Comparison of ENCODE assay signal across 34 mouse cellular contexts in the genomic region with DNA sequence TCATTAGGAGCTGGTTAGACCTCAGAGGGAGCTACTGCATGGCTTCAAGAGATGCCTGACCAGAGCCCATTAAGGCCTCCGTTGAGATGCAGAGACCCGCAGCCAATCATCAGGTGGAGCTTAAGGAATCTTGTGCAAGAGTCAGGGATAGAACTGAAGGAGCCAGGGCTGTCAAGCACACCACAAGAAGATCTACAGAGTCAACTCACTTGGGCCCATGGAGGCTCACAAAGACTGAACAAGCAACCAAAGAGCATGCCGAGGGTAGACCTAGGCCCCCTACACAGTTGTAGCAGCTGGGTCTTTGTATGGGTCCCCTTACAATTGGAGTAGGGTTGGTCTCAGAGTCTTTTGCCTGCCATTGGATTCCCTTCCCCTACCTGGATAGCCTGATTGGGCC. TPM values are rescaled to one million over a fixed set of nuclear protein-coding genes. Genes with fewer than 3 reads are reported as not detected.
"Had no signal": no experiment of that assay in that cellular context is flagged by ENCODE, and none has a peak within 500 bp of the region (broad histone marks: within the 10 kb centered on the region; RNA-seq: fewer than 3 reads in every experiment).

No protein-coding gene starts in this region.

- H3K27ac ChIP-seq: embryonic facial prominence, embryonic 10.5 days; embryonic facial prominence, embryonic 12.5 days; embryonic facial prominence, embryonic 13.5 days; embryonic facial prominence, embryonic 15.5 days; forebrain, embryonic 10.5 days; forebrain, embryonic 12.5 days; forebrain, embryonic 13.5 days; forebrain, embryonic 15.5 days; gastrocnemius, adult 2 months; heart, adult 2 months had no signal

- H3K4me3 ChIP-seq: embryonic facial prominence, embryonic 10.5 days; embryonic facial prominence, embryonic 12.5 days; embryonic facial prominence, embryonic 13.5 days; embryonic facial prominence, embryonic 15.5 days; erythroblast, embryonic 14.5 days; forebrain, embryonic 10.5 days; forebrain, embryonic 12.5 days; forebrain, embryonic 13.5 days; forebrain, embryonic 15.5 days; gastrocnemius, adult 2 months; heart, adult 2 months had no signal

- H3K9me3 ChIP-seq: embryonic facial prominence, embryonic 10.5 days; embryonic facial prominence, embryonic 12.5 days; embryonic facial prominence, embryonic 13.5 days; embryonic facial prominence, embryonic 15.5 days; forebrain, embryonic 12.5 days; forebrain, embryonic 13.5 days; forebrain, embryonic 15.5 days had no signal

- ATAC-seq: forebrain, embryonic 13.5 days; forebrain, embryonic 14.5 days; forebrain, embryonic 15.5 days; forebrain, embryonic 16.5 days; forebrain, postnatal 0 days had no signal

- H3K4me2 ChIP-seq: embryonic facial prominence, embryonic 12.5 days; embryonic facial prominence, embryonic 13.5 days; embryonic facial prominence, embryonic 15.5 days; forebrain, embryonic 12.5 days; forebrain, embryonic 13.5 days; forebrain, embryonic 15.5 days had no signal

- DNase-seq: cerebellum, adult 2 months; cerebellum, adult 8-10 months; cerebellum, adult 9-10 months; cerebellum, adult 9-11 months; cerebellum, postnatal 10 days; cerebellum, postnatal 14 days; cerebellum, postnatal 25 days; cerebellum, postnatal 36 days; embryo, embryonic 11 days; forebrain, postnatal 0 days; gastrocnemius, adult 2 months; gastrocnemius, postnatal 10 days; gastrocnemius, postnatal 14 days; gastrocnemius, postnatal 25 days; gastrocnemius, postnatal 36 days; heart, adult 18-20 months; heart, adult 2 months had no signal

- H3K27me3 ChIP-seq: embryonic facial prominence, embryonic 12.5 days; embryonic facial prominence, embryonic 13.5 days; embryonic facial prominence, embryonic 15.5 days; forebrain, embryonic 12.5 days; forebrain, embryonic 13.5 days; forebrain, embryonic 15.5 days had no signal

- H3K9ac ChIP-seq: embryonic facial prominence, embryonic 12.5 days; embryonic facial prominence, embryonic 13.5 days; embryonic facial prominence, embryonic 15.5 days; forebrain, embryonic 12.5 days; forebrain, embryonic 13.5 days; forebrain, embryonic 15.5 days; forebrain, postnatal 0 days had no signal

- H3K4me1 ChIP-seq: embryonic facial prominence, embryonic 10.5 days; embryonic facial prominence, embryonic 12.5 days; embryonic facial prominence, embryonic 13.5 days; embryonic facial prominence, embryonic 15.5 days; forebrain, embryonic 10.5 days; forebrain, embryonic 12.5 days; forebrain, embryonic 13.5 days; forebrain, embryonic 15.5 days had no signal

- H3K36me3 ChIP-seq: embryonic facial prominence, embryonic 10.5 days; embryonic facial prominence, embryonic 12.5 days; embryonic facial prominence, embryonic 13.5 days; embryonic facial prominence, embryonic 15.5 days; forebrain, embryonic 10.5 days; forebrain, embryonic 12.5 days; forebrain, embryonic 15.5 days had no signal

RNA-seq across cellular contexts. Expression of a gene that starts 45.2 kb away (rescaled TPM):
- total RNA-seq: common myeloid progenitor, adult 5-6 weeks; forebrain, postnatal 0 days; gastrocnemius, adult 18-20 months; gastrocnemius, adult 2 months; gastrocnemius, postnatal 10 days; gastrocnemius, postnatal 14 days; gastrocnemius, postnatal 25 days; gastrocnemius, postnatal 36 days; granulocyte monocyte progenitor cell, adult 5-6 weeks; heart, adult 18-20 months; heart, adult 2 months had no signal
- polyA plus RNA-seq: embryonic facial prominence, embryonic 10.5 days; embryonic facial prominence, embryonic 11.5 days; embryonic facial prominence, embryonic 13.5 days; erythroblast, embryonic 14.5 days; forebrain, embryonic 10.5 days; forebrain, embryonic 11.5 days; forebrain, embryonic 12.5 days; forebrain, embryonic 13.5 days; forebrain, embryonic 14.5 days; forebrain, embryonic 15.5 days; gonadal fat pad, adult 2 months; heart, adult 2 months had no signal
